Mouse (Mus musculus): Measurements from ENCODE around the gene Slc4a2.

Gene Slc4a2

DNA sequence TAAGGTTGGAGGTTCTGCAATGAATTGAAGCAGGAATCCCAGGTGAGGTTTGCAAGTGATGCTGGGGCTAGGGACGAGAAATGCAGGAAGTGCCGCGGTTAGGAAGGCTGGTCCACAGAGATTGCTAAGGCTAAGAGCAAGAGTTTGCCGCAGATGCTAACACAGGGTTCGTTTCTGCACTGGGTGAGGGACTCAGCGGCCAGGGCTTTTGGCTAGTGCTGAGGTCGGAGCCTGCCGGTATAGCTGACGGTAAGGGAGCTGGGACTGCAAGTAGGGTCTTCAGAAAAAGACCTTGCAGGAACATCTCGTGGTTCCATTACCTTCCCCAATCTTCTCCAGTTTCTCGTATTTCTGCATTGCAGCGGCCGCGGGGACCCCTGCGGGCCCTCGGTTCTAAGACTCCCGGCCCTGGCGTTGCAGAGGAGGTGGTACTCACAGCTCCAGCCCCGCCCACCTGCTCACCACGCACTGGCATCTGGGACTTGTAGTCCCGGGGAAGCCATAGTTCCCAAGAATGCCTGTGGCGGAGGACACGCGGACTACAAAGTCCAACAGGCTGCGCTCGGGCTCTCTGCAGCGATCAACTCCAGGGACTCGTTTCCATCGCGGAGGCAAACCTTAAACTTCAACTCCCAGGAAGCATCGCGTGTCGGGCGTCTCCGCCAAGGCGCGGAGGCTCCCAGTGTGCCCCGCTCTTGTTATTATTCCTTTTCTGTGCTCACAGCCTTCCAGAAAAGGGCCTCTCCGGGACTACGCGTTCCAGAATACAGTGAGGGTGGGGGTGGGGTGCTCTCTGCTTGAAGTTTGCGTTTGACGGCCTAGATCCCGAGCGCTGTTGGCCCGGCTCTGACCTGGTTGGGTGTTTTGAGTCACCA, at the start of gene Slc4a2, which contains the start of gene Cdk5:
Gene Slc4a2, plus strand, starts transcription at position 709 of the 875 bp plus-strand sequence.
Gene Cdk5, minus strand, starts transcription at position 402 of the 875 bp plus-strand sequence.
- peak; percentile 100 for DNase-seq (ENCODE audit: low spot score in 2 of 2)

DNA sequence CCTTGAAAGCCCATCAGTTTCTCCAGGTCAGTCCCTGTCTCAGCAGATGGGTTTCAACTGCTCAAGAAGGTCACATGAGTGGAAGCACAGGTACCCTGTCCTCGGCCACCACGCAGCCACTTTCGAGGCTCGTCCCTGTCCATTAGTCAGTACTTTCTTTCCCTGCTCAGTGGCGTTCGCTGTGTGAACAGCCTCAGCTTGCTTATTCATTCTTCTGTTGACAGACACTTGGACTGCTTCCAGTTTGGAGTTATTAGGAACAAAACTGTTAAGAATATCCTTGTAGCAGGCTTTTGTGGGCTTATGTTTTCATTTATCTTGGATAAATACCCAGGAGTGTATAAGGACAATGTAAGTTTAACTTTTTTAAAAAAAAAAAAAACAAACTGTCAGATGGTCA, 49.4 kb upstream of the Slc4a2 start:
- no peak for DNase-seq (ENCODE audit: low spot score in 2 of 2)

DNA sequence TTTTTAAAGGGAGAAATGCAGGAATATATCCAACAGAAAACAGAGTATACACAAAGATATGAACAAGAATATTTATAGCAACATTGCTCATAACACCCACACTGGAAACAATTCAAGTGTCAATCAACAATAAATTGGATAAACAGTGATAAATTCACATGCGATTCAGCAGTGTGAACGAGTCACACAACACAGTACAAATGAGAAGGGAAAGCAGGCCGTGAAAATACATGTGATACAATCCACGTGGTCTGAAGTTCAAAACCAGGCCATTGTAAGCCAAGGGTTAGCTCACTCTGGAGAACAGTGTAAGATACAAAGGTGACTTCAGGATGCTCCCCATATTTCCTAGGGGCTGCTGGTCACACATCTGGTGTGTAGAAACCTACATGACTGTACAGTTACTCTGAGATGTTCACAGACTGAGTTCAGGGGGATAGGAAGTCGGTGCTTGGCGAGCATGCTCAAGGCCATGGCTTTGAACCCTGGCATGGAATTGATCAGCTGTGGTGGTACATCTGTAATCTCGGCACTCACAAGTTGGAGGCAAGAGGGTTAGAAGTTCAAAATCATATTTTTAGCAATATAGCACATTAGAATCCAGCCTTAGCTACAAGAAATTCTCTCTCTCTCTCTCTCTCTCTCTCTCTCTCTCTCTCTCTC, 48.8 kb upstream of the Slc4a2 start:
- no peak for DNase-seq (ENCODE audit: low spot score in 2 of 2)

DNA sequence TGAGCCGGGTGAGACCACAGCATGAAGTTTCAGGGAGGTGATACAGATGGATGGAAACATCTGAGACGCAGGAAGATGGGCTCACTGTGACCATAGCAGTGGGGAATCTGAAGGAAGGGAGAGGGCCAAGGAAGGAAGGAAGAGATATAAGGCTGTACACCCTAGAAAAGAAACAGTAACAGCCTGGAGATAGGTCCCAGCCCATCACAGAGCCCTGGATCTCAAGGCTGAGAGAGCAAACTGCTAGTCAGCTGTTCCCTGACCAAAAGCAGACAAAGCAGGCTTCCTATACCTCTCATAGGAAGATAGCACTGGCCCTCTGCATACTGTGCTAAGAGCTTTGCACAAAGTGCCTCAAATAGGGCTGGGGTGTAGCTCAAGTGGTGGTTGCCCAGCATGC, 44.9 kb upstream of the Slc4a2 start:
- DNase-seq (ENCODE audit: low spot score in 2 of 2): no peak

DNA sequence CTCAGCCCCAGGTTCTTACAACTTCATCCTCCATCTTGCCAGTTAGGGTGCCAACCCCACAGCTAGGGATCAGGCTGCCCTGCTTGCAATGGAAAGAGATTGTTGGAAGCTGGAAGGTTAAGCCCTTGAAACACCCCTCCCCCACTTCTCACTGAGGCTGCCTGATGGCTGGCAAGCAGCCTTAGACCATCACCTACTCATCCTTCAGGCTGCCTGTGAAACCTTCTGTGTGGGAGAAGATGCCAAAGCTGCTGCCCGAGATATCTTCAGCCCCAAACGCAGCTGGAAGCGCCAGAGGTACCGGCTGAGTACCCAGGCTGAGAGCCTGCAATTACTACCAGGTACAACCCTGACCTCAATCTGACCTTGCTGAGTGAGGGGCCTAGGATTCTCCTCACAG, 44.1 kb upstream of the Slc4a2 start:
- DNase-seq (ENCODE audit: low spot score in 2 of 2): no peak

DNA sequence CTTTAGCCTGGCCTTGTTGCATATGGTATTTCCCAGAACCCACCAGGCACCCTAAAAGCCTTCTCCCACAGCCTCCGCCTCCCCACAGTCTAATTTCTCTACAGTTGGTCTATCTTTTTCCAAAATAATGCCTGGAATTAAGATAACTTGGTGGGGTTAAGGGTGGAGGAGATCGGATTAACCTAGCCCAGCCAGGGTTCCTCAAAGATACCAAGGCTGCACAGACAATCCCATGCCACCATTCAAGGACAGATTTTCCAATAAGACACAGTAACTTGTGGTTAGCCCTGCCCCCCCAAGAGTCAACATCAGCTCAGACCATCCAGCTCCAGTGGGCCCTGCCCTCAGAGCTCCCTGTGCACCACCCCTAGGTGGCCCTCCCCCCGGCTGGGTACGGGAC, 43.1 kb upstream of the Slc4a2 start:
- DNase-seq (ENCODE audit: low spot score in 2 of 2): no peak

DNA sequence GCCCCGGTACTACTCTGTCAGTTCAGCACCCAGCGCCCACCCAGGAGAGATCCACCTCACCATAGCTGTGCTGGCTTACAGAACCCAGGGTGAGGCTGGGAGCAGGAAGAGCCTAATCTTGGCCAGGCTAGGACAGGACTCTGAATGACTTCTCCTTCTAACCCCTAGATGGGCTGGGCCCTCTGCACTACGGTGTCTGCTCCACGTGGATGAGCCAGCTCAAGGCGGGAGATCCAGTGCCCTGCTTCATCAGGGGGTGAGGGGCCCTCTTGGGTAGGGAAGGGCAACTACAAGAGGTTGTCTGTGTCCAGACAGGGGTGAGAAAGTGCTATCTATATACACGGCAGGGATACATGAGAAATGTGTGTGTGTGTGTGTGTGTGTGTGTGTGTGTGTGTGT, 42.2 kb upstream of the Slc4a2 start:
- no peak for DNase-seq (ENCODE audit: low spot score in 2 of 2)

DNA sequence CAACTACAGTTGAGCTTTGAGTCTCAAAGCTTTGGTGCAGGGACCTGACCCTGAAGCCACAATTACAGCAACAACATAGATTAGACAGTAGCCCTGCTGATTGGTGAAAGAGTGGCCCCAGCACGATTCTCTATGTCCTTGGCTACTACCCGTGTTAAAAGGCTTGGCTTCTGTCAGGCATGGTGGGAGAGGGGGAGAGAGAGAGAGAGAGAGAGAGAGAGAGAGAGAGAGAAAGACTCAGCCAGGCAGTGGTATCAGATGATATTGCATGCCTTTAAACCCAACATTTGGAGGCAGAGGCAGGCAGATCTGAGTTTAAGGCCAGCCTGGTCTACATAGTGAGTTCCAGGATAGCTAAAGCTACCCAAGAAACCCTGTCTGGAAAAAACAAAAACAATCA, 41.6 kb upstream of the Slc4a2 start:
- DNase-seq (ENCODE audit: low spot score in 2 of 2): no peak

DNA sequence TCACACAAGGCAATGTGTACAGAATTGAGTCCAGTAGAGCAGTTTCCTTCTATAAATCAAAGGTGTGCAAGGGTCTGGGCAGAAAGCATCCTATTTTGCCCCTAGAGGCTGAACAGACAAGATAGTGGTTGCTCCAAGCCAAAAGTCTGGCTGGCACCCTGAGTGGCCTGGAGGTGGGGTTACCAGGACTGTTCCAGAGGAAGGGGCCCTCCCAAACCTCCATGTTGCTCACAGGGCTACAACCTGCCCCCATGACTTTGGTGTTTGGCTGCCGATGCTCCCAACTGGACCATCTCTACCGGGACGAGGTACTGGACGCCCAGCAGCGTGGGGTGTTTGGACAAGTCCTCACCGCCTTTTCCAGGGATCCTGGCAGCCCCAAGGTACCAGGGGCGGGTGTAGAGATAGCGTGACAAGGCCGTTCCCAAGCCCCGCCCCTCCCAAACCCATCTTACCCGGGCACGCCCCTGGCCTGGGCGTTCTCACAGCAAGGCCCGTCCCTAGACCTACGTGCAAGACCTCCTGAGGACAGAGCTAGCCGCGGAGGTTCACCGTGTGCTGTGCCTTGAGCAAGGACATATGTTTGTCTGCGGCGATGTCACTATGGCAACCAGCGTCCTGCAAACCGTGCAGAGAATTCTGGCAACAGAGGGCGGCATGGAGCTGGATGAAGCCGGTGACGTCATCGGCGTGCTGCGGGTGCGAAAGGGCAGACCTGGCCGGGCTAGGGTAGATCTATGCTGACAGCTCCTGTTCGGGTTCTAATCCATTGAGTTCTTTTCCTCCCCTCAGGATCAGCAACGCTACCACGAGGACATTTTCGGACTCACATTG, 40.4 kb upstream of the Slc4a2 start:
- DNase-seq (ENCODE audit: low spot score in 2 of 2): peak; percentile 95

DNA sequence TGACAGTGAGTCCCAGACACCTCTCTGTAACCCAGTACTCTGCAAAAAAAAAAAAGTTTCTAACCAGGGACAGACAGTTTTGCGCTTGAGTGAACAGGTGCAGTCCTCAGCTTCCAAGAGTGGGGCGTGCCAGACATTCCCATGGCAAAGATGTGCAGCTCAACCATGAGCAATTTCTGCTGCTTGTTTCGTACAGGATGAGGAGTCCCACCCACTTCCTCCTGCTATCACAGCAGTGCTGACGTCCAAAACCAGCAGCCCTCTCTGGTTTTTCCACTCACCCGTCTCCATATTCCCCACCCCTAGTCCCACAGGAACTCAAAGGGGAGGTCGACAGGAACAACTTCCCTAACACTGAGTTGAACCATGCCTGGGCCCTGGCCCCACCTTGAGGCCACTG, 39.2 kb upstream of the Slc4a2 start:
- peak in 1 of 2 experiments; percentile 62 for DNase-seq (ENCODE audit: low spot score in 2 of 2)

DNA sequence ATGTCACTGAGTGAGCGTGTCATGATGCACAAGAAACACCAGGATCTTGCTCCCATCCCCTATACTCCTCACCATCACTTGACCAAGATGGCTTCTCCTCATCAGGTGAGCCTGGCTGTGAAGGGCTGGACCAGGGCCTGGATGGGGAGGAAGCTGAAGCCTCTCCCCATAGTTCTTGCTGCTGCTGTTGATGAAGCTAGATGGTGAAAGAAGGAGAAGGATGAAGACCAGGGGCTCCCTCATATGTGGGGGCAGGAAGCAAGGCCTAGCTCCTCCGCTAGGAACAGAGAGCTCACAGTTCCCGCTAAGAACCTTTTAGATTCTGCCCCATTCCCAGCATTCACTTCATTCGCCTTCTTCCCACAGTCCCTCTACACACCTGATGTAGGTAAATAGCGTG, 38.3 kb upstream of the Slc4a2 start:
- DNase-seq (ENCODE audit: low spot score in 2 of 2): no peak

DNA sequence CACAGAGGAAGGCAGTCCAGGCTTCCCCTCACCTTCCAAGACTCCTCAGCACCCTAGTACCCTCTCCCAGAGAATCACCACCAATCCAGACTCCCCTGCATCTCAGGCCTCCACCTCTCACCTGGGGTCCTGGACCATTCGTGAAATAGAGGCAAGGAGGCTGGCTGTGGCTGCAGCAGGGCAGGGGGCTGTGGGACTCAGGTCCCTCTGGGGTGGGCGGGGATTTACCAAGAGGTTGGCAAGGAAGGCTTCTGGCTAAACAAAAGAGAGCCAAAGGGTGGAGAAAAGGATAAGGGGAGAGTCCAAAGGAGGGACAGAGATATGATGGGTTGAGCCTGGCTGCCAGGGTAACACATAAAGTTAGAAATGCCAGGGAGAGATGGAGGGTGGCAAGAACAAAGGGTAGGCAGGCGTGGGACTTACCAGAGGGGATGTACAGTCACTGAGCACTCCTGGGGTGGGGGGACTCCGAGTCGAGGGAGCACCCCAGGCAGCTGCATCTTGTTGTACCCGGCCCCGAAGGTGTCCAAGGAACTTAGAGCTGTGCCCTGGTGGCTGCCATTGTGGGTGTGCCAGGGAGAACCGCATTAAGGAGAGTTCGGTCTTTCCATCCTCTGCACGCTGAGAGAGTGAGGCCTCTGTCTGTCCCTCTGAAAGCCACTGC, 37.6 kb upstream of the Slc4a2 start:
- no peak for DNase-seq (ENCODE audit: low spot score in 2 of 2)

DNA sequence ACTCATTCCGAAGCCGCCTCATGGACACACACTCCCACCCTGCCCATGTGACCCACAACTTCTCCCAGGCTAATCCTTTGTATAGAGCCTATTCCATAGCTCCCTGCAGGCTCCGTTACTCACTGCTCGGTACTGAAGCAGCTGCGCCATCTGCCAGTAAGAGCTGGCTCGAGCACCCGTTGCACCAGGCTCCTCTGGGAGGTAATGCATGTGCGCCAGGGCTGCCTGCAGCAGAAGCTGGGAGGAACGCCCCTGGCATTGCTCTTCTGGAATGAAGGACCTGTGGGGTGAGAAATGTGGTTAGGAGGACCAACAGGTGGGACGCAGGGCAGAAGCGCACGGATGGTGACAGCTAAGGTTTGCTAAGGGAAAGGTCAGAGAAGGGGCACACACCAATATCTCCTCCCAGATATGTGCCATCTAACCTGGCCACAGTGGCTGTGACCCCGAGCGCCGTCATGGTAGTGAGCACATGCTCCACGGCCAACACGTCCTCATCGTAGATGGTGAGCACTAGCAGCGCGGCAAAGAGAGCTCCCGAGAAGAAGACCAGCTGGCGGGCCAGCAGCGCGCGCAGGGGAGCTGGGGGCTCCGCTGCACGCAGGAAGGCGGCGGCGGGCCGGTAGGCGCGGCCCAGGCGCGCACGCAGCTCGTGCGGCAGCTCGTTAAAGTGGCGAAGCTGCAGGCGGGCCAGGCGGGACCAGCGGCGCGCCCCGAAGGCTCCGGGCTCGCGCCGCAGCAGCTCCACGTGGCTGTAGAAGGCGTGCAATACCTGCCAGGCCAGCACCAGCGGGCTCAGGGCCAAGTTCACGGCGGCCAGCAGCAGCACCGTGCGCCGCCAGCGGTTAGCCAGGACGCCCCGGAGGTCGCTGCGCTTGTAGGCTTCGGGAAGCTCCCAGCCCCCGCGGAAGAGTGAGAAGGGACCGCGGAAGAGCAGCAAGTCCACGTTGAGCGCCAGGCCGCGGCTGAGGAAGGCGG, 36.1 kb upstream of the Slc4a2 start:
- DNase-seq (ENCODE audit: low spot score in 2 of 2): peak; percentile 84 to 88

DNA sequence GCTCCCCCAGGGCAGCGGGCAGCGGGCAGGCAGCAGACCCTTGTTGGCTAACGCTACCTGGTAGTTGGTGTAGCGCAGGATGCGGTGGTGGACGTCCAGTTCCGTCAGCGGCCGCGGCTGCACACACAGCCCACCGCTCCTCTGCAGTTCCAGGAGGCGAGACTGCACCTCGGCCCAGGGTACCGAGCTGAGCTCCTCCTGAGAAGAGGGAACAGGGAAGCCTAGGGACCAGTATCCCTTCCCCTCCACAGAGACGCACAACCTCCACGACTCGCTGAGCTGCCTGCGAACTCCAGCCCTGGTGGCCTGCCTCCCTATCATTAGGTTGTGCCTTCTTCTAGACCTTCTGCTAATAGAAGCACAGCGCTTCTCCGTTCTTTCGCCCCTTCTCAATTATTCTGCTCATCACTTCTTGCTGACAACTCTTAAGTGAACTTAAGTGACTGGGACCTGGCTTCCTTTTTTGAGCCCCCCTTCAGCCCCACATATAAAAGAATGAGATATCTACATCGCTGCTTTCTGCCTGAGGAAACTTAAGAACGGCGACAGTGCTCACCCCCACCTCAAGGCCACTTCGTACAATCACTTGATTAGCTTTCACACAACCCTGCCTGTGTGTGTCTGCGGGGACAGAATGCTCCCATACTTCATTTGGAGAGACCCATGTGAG, 35.3 kb upstream of the Slc4a2 start:
- DNase-seq (ENCODE audit: low spot score in 2 of 2): no peak

DNA sequence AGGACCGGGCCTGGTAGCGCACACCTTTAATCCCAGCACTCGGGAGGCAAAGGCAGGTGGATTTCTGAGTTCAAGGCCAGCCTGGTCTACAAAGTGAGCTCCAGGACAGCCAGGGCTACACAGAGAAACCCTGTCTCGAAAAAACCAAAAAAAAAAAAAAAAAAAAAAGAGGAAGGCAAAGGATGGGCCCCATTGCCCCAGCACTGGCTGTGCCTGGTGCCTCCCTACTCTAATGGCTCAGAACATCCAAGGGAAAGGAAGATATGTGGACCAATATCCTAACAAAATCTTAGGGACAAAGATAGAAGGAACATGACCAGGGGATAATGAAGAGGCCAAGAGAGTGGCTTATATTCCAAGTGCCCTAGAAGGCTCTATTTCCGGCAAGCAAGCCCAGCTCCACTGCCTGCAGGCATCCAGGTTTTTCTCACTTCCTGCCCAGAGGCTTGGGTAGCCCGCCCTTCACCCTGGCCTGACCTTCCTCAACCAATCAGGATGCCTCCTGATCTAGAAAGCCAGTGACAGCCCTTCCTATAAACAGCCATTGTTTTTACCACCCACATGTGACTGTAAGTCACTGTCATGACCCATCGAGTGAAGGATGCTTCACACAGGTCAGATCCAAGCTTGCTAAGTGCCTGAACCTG, 34.5 kb upstream of the Slc4a2 start:
- DNase-seq (ENCODE audit: low spot score in 2 of 2): no peak

DNA sequence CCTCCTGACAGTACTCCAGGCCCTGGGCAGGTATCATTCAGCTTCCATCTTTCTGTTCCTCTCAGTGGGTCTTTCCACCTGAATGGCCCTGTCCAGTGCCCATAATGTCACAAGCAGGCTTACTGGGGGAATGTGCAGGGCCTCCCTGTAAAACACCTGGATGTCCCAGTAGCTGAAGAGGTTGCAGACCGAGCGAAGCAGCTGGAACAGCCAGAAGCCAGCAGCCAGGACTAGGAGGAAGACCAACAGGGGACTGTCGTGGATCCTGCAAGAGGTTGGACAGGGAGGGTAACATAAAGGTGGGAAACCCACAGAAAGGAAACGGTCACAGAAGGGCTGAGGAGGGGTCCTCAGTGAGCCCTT, 34.0 kb upstream of the Slc4a2 start:
- DNase-seq (ENCODE audit: low spot score in 2 of 2): no peak

DNA sequence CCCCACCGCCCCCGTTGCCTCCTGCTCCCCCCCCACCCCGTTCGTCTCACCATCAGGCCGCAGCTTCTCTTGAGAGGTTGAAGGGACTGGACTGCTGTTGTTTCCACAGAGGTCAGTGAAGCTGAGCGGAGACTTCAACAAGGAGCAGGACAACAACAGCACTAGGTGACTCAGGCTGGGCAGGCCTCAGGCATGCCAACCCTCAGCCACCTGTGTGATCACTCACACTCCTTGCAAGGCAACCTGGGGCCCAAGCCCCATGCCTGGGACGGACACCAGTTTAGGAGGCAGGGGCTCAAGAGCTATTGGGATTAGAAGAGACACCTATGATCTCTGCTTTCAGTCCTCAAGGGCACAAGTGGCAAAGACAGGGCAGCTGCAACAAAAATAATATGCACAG, 31.8 kb upstream of the Slc4a2 start, which contains the start of gene Atg9b:
Gene Atg9b, minus strand, starts transcription at position 280 of the 400 bp plus-strand sequence.
- DNase-seq (ENCODE audit: low spot score in 2 of 2): no peak

DNA sequence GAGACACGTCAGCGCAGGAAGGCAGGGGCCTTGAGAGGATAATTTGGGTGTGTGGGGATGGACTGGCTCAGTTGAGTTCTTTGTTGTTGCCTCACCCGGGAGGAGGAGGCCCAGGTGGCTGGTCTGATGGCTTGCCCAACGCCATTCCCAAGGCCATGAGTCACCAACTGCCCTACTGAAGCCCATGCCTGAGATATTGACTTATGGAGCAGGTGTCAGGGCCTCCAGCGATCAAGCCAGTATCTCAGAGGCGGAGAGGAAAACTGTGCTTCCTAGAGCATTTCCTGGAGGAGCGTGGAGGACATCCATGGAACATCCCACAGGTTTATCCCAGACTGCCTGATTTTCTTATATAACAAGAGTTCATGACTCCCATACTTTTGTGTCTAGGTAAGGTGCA, 30.9 kb upstream of the Slc4a2 start:
- no peak for DNase-seq (ENCODE audit: low spot score in 2 of 2)

DNA sequence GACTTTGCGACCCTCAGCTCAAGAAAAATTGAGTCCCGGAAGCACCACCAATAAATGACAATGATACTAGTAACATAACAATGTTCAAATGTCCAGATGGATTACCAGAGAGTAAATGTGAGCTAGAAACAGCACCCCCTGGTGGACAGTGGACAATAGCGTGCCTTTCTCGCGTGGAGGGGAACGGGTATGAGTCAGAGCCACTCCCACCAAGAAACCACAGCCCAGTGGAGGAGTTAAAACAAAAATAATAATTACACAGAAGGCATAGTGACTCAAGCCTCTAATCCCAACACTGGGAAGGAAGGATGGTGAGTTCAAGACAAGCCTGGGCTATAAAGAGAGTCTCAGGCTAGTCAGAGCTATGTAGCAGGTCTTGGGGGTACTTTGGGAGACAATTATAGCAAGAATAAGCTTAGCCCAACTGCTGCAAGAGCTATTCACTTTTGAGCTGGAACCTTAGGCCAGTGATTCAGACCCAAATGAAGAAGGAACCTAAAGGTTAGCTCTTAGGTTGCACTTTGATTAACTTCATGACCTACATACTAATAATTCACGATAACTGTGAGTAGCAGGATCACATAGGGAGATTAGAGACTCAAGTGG, 30.1 kb upstream of the Slc4a2 start, which contains the start of gene Abcb8:
Gene Abcb8, plus strand, starts transcription at position 272 of the 606 bp plus-strand sequence.
- peak; percentile 85 to 88 for DNase-seq (ENCODE audit: low spot score in 2 of 2)
